Mouse (Mus musculus): Measurements from ENCODE around the gene Tmem117.

The Tmem117 gene

GRCm38 (mm10) chr15:94628830-94629601, at the start of gene Tmem117:
Gene Tmem117 (plus strand): TSS chr15:94629232.
- DNase-seq (ENCODE audit: low spot score), result peak; percentile 62

DNA sequence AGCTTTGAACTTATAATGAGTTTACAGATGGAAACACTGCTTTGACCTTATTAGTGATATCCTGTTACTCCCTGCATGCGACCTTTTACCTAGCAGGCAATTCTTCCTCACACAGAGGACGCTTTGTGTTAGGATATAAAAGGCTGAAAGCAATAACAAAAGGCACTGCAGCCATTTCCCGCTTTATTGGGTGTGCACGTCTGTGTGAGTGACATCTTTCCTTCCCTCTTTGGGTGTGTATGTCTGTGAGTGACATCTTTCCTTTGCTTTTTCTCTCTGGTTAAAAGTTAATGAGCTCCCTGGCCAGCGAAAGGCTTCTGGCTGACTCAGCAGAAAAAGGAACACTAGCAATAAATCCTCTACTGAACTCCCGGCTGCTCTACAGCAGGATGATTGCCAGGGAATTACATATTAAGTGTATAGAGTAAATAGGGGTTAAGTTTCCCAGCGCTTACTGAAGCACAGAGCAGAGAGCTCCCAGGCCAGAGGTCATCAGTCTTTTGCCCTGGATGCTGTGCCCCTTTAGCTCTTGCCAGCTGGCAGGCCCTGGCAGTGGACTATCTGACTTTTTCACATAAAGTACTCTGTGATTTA, 46.9 kb upstream of the Tmem117 start:
- DNase-seq (ENCODE audit: low spot score), result no peak

GRCm38 (mm10) chr15:94583153-94583552, 45.9 kb upstream of the Tmem117 start:
- no peak for DNase-seq (ENCODE audit: low spot score)

GRCm38 (mm10) chr15:94584738-94585137, 44.3 kb upstream of the Tmem117 start:
- DNase-seq (ENCODE audit: low spot score), result no peak

- no peak for DNase-seq (ENCODE audit: low spot score)
Measured at GRCm38 (mm10) chr15:94587826-94588715, 41.0 kb upstream of the Tmem117 start.

GRCm38 (mm10) chr15:94589219-94590075, 39.6 kb upstream of the Tmem117 start, which contains the start of gene Twf1:
Gene Twf1 (minus strand): TSS chr15:94589889.
- DNase-seq (ENCODE audit: low spot score), result peak; percentile 98

GRCm38 (mm10) chr15:94590083-94590482, 38.9 kb upstream of the Tmem117 start:
- no peak for DNase-seq (ENCODE audit: low spot score)

DNA sequence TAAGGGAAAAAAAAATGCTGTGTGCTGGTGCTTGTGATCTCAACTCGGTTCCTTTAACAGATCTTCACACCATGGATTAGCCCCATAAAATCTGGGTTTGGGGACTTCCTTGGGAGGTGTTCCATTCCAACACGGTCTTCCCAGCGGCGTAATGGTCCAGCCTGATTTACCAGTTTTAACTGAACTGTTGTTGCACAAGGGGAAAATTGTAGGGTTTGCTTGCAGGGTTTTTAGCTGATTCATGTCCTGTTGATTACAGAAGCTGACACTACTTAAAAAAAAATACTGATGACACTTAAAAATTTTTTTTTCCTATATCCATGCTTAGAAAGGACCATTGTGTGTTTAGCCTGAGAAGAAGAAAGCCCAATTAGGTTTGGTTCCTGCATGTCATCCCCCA, 37.7 kb upstream of the Tmem117 start:
- no peak for DNase-seq (ENCODE audit: low spot score)

- DNase-seq (ENCODE audit: low spot score), result no peak
Measured at GRCm38 (mm10) chr15:94593586-94593985, 35.4 kb upstream of the Tmem117 start.

GRCm38 (mm10) chr15:94600145-94600707, 28.8 kb upstream of the Tmem117 start:
- DNase-seq (ENCODE audit: low spot score), result no peak

DNA sequence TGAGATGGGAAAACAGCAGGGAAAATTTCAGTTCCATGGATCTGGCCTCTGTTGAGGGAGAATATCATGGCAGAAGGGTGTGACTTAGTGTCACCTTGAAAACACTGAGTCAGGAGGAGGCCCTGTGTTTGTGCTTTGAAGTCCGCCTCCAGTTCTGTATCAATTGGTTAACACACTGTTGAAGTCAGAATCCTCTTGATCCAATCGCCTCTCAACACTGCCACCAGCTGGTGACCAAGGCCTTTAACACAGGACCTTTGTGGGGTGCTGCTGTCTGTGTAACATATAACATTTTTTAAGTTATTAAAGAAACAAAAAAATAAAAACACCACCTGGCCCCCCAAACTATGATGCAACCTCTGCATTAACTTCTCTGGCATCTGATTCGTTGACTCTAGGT, 27.7 kb upstream of the Tmem117 start:
- DNase-seq (ENCODE audit: low spot score), result peak; percentile 70

GRCm38 (mm10) chr15:94602441-94602840, 26.6 kb upstream of the Tmem117 start:
- no peak for DNase-seq (ENCODE audit: low spot score)

DNA sequence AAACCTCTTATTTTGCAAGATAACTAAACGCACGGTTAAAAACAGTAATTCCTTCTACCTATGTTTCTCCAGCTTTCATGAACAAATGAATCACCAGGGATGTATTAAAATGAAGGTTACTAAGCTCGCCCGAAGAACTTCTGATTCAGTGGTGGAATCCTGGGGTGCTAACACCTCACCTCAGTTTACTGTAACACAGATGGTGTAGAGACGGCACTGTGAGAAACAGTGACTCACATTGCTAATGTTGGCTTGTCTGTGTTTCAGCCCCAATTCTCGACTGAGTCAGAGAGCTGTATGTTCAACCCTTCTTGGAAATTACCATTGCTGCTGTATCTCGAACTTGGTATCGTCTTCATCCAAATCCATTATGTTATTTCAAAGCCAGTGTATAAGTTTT, 21.3 kb upstream of the Tmem117 start:
- DNase-seq (ENCODE audit: low spot score), result no peak

GRCm38 (mm10) chr15:94616036-94616435, 13.0 kb upstream of the Tmem117 start:
- DNase-seq (ENCODE audit: low spot score), result no peak

GRCm38 (mm10) chr15:94620909-94621308, 8.1 kb upstream of the Tmem117 start:
- DNase-seq (ENCODE audit: low spot score), result no peak

GRCm38 (mm10) chr15:94628463-94628829, 586 bp upstream of the Tmem117 start:
- DNase-seq (ENCODE audit: low spot score), result no peak

DNA sequence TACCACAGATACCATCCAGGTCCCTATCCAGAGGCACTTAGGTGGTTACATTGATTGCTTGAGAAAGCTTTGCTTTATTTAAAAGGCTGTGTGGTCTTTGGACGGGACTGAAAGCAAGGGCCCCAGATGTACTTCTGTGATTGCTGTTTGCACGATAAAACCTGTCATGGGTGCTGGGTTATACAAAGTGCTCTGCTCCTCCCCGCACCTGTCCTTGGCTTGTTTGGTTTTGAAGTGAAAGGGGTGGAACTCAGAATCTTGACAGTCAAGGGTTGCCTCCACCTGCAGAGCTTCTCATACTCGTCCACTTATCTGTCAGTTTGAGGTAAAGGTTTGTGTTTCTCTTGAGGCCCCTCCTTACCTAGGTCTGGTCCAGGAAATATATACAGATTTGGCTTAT, 1.5 kb downstream of the Tmem117 start:
- DNase-seq (ENCODE audit: low spot score), result no peak

DNA sequence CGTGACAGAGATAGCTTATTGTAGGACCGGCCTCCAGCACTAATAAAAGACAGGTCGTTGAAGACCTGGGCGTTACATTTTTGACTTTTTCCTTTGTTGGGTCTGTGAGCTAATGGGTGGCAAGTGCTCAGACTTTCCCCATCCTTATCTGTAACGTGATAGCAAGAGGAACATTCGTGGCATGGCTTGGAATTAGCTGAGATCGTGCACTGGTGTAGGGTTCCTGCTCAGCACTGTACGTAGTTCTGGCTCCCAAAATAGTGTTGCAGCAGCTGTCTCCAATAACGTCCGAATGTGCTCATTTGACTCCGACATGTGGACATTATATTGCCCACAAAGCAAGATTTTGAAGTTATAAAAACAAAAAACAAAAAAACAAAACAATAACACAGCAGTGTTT, 5.5 kb downstream of the Tmem117 start:
- DNase-seq (ENCODE audit: low spot score), result no peak

DNA sequence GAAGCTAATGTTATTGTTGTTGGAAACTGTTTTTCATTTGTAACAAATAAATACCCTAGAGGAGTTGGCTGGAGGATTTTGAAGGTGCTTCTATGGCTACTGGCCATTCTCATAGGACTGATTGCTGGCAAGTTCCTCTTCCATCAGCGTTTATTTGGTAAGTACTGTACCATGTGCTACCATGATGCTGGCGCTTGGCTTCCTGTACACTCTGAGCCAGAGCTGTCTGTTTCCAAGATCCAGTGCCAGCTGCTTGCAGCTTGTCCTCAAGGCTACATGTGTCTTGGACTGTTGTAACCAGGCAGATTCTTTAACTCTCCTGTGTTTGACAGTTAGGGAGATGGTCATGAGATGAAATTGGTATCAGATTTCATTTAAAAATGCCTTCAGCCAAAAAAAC, 9.2 kb downstream of the Tmem117 start:
- DNase-seq (ENCODE audit: low spot score), result no peak

DNA sequence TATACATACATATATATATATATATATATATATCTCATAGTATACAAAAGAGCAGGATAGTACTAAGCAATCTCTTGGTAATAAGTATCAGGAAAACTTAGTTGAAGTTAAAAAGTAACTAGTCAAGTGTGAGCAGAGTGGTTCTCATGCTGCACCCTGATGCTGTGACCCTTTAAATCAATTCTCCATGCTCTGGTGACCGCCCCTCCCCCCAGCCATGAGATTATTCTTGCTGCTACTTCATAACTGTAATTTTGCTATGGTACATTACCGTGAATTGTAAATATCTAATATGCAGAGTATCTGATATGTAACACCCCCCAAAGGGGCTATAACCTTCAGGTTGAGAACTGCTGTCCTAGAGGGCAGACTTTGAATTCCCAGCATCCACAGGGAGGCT, 10.1 kb downstream of the Tmem117 start:
- no peak for DNase-seq (ENCODE audit: low spot score)

DNA sequence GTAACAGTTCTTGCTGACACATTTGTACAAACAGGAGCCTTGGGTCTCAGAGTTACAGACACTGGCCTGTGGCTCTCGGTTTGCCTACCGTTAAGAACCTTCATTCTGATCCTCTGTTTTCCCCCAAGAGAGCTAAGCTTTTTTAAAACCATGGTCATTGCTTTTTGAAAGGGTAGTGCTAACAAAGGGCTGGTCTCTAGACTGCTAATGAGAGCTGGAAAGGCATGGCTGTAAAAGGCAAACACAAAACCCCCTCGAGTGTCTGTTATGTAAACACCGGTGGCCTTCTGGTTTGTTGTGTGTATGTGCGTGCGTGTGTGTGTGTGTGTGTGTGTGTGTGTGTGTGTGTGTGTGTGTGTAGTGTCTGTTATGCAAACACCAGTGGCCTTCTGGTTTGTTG, 17.0 kb downstream of the Tmem117 start:
- DNase-seq (ENCODE audit: low spot score), result no peak

Data from retina, embryonic 14.5 days (tissue).